Mouse (Mus musculus) c-Kit-positive CD71-positive TER-119-positive erythroid progenitor cells, embryonic 14.5 days (primary cell): Measurements from ENCODE around the gene Psmg3.

ENCODE experiments used
- DNase-seq: peaks from one replicate; pipeline ENCODE4 v3.0.0-alpha.2; 2013; ENCODE audit warnings: low spot score

The Psmg3 gene

DNA sequence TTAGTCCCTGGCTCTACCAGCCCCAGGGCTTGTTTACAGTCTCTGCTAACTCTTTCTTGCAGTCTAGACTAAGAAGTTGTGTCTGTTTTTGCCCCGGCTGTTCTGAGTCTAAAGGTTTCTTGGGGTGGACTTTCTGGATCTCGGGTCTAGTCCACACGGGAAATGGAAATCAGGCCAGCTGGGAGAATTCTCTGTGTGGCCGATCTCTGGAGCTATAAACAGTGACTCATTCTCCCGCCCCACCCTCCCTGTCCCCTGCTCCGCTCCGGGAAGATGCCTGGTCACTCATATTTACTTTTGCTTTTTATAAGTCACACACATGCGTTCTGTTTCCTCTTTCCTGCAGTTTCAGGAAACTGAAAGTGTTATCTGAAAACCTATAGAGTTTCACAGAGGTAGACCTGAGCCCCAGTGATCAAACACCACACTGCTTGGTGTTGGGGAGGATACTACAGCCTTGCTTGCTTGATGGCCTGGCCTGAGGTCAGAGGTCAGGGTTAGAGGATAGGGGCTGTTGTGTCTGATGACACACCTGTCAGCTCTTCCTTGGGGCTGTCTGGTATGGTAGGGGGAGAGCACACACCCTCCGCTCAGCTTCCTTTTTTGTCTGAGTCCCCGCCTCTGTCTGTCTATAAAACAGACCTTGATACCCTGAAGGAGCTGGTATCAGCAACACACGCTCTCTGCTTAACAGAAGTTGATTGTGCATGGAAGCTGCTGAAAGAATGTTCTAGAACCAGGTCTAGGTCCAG, 33.2 kb downstream of the Psmg3 start:
- DNase-seq: no peak

DNA sequence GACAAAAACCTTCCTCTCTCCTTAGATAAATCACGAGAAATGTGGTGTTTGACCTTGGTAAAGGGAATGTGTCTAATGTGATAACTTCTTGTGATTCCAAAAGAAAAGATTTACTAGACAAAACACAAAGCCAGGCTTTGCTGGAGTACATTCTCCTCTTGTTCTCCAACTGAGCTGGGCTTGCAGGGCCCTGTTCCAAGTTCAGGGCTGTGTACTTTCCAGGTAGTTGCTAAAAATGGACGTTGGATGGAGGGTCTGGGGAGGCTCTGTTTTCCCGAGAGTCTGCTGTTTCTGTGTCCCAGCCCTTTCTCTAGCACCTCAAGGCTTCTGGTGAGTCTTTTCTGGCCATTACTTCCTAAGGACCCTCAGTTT, 33.7 kb downstream of the Psmg3 start:
- DNase-seq: no peak

DNA sequence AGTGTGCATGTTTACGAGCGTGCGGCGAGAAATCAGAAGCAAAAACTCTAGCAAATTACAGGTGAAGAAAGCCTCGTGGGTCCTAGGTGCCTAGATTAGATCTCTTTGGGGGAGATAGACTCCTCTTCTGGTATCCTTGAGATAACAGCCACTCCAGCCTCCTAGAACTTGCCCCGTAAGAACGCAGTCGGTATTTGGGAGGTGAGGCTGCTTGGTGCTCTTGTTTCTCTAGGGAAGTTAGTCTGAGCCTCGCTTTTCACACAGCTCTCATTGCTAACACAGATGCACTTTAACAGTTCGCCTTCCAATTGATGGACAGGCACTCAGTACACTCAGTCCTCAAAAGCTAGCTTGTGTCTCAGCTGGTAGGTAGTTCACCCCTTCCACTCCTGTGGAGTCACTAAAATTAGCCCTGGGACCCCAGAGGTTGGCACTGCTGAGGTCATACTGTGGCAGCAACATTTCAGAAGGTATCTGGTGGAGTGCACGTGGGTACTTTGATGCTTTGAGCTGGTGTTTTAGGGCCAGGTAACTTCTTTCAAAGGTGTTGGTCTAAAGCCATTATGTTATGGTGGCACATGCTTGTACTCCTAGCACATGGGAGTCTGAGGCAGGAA, 34.4 kb downstream of the Psmg3 start:
- DNase-seq: no peak

DNA sequence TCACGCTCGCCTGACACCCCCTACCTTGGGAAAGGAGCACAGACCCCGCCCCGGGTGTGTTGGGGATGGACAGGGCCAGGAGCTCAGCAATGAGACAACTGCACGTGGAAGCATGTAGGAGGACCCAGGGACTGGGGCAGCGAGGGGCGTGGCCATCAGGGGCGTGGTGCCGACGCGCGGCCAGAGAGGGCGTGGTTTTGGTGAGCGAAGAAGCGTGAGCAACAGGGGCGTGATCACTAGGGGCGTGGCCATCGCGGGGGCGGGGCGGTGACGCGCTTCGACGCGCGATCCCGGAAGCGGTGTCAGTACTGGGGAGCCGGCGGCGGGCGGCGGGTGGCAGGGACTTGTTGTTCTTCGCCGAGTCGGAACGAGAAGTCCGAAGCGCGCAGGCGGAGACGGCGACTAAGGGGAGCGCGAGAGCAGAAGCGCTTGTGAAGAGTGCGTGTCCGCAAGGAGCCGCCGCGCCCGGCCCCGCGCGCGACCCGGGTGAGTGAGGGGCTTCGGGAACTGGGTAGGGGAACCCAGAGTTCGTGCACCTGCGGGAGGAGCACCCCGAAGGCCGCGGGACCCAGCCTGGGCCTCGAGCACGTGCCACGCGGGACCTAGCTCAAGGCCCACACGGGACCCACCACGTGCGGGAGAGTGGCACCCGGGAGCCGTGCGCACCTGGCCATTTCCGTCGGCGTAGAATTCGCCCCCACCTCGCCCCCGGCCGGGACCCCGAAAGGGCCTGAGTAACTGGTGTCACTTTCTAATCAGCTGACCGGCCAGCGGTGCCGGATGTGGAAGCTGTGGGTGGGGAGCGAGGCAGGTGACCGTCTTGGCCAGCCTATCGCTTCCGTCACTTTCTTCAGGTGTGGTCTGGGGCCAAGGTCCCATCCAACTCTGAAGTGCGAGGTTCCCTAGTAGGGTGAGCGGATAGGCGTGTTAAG, 35.2 kb downstream of the Psmg3 start, which contains the start of gene Mafk:
Gene Mafk (plus strand): TSS at position 287 of the 932 bp plus-strand sequence.
- peak; percentile 98 for DNase-seq

DNA sequence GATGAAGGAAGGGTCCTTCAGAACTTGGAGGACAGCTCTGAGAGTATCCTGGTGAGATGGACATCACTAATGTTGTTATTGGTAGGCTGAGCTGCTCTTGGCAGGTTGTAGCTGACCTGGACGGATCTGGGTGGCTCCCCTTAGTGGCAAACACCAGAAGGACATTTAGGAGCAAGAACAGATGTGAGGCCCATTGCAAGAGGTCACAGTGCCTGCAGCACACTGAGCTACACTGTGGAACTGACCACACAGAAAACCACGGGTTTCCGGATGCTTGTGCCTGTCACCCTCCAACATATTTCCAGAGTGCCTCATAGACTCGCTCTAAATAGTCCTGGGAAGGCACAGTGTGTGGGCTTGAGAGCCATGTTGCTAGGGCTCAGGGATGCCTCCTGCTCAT, 37.2 kb downstream of the Psmg3 start:
- DNase-seq: no peak

DNA sequence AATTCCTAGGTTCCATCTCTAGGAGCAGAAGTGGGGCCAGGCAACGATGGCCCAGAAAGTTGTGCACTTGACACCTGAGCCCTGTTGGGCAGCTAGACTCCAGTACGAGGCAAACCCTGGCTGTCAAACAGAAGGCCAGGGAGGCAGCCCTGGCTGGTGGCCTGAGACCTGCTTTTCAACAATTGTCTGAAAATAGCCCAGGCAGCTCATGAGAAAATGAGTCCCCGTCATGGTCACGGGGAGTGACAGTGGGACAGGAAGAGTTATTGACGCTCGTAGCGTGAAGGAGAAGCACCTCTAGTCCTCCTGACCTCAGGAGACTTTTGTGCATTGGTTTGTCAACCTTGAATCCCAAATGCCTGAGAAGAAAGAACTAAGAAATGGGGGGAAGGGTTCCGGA, 45.3 kb downstream of the Psmg3 start:
- no peak for DNase-seq

DNA sequence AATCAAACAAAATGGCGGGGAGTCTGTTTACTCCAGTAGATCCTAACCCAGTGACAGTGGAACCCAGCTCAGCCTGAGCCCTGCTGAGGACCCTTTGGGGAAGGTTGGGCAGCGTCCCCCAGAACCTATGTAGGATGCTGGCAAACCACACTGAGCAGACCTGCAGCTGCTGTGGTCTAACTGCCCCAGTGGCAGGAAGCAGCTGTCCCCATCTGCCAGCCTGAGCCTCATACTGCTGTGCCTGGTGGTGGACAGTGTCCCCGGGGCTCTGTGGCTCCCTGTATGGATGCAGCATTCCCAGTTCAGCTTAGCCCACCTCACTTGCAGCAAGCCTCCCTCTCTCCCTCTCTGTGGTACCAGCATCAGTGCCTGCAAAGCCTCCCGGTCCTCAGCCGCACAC, 49.7 kb downstream of the Psmg3 start:
- no peak for DNase-seq

DNA sequence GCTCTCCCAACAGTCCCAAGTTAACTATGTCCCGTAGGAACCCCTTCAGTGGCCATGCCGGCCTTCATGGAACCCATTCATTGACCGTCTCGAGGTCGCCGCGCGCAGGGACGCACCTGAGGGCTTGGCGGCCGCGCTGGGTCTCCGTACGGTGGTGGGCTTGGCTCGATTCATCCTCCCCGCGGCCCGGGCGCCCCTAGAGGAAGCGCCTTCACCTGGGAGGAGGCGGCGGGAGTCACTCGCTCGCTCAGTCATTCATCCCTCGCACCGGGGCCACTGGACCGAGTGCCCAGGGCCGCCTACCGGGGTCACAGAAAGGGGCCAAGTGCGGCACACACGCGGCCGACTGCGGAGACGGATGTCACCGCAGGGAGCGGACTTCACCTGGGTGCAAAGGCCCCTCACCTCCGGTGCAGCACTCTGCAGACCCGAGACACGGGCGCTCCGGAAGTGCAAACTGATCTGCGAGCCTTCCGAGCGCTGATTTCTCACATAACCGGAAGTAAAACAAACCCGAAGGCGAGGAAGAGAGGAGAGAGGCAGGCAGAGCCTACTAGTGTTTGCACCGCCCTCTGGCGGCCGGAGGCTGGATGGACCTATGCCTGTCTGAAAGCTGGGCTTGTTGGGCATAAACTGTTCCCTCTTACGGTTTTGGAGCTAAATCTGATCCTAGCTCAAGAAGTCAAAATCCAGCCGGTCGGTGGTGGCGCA, 51.3 kb downstream of the Psmg3 start, which contains the start of gene Ints1:
Gene Ints1 (minus strand): TSS at position 459 of the 711 bp plus-strand sequence.
- DNase-seq: peak; percentile 94
